Mouse (Mus musculus) embryo, embryonic 10 days (tissue): ENCODE measurements at regions not wholly inside any gene's neighbourhood (a gene's known extent, or its start where the extent isn't known, plus 50 kb on each side); places are given as distances from the start of the nearest gene placed in this dataset.
"Not testable (repeated sequence)": the region's sequence is repeated elsewhere in the genome, so short reads cannot be mapped to it uniquely, and the experiment has no call there.

Experiments
- DNase-seq: peaks from one replicate; pipeline ENCODE4 v3.0.0-alpha.2; 2015; ENCODE audit warnings: low spot score

GRCm38 (mm10) chr14:114001377-114001776 is 687.0 kb downstream of the Tpm3-rs7 start:
- DNase-seq = no peak

GRCm38 (mm10) chr14:114002420-114002819 is 688.0 kb downstream of the Tpm3-rs7 start:
- DNase-seq = no peak

- no peak for DNase-seq
Measured at GRCm38 (mm10) chr14:114037063-114037462, 722.7 kb downstream of the Tpm3-rs7 start.

- no peak for DNase-seq
Measured at GRCm38 (mm10) chr14:114038611-114039312, 724.4 kb downstream of the Tpm3-rs7 start.

GRCm38 (mm10) chr14:114053558-114054235 is 739.3 kb downstream of the Tpm3-rs7 start:
- DNase-seq = no peak

- no peak for DNase-seq
Measured at GRCm38 (mm10) chr14:114061347-114061746, 746.9 kb downstream of the Tpm3-rs7 start.

GRCm38 (mm10) chr14:114062582-114062981 is 748.2 kb downstream of the Tpm3-rs7 start:
- DNase-seq = peak; percentile 65

GRCm38 (mm10) chr14:114073236-114073635 is 758.8 kb downstream of the Tpm3-rs7 start:
- no peak for DNase-seq

- no peak for DNase-seq
Measured at GRCm38 (mm10) chr14:114074011-114074410, 759.6 kb downstream of the Tpm3-rs7 start.

- no peak for DNase-seq
Measured at GRCm38 (mm10) chr14:114106786-114107185, 792.4 kb downstream of the Tpm3-rs7 start.

GRCm38 (mm10) chr14:114128491-114128890 is 814.1 kb downstream of the Tpm3-rs7 start:
- no peak for DNase-seq

- no peak for DNase-seq
Measured at GRCm38 (mm10) chr14:114166005-114166404, 851.6 kb downstream of the Tpm3-rs7 start.

- no peak for DNase-seq
Measured at GRCm38 (mm10) chr14:114215609-114216008, 876.4 kb upstream of the Gpc5 start.

- no peak for DNase-seq
Measured at GRCm38 (mm10) chr14:114220868-114221267, 871.1 kb upstream of the Gpc5 start.

- no peak for DNase-seq
Measured at GRCm38 (mm10) chr14:114230711-114231110, 861.3 kb upstream of the Gpc5 start.

GRCm38 (mm10) chr14:114255037-114255436 is 837.0 kb upstream of the Gpc5 start:
- DNase-seq = no peak

GRCm38 (mm10) chr14:114261657-114262056 is 830.4 kb upstream of the Gpc5 start:
- no peak for DNase-seq

GRCm38 (mm10) chr14:114300611-114301010 is 791.4 kb upstream of the Gpc5 start:
- DNase-seq = no peak

GRCm38 (mm10) chr14:114307479-114307878 is 784.5 kb upstream of the Gpc5 start:
- DNase-seq = no peak

- DNase-seq = no peak
Measured at GRCm38 (mm10) chr14:114332662-114333061, 759.4 kb upstream of the Gpc5 start.

GRCm38 (mm10) chr14:114349345-114349744 is 742.7 kb upstream of the Gpc5 start:
- peak; percentile 12 for DNase-seq

GRCm38 (mm10) chr14:114349816-114350215 is 742.2 kb upstream of the Gpc5 start:
- not testable (repeated sequence) for DNase-seq

- no peak for DNase-seq
Measured at GRCm38 (mm10) chr14:114352307-114352706, 739.7 kb upstream of the Gpc5 start.

- DNase-seq = no peak
Measured at GRCm38 (mm10) chr14:114374847-114375246, 717.2 kb upstream of the Gpc5 start.
